Mouse (Mus musculus) B cell, adult 62 days (primary cell): Measurements from ENCODE around the gene Syne3. TPM values are rescaled to one million over a fixed set of nuclear protein-coding genes. Genes with fewer than 3 reads are reported as not detected.

ENCODE experiments used
- total RNA-seq: library from RNA; stranded (reverse); gene quantifications from 4 replicates; pipeline ENCODE4 v1.2.4, GENCODE M21; 2023

Syne3 gene
- 34.4 to 38.7 TPM (median 34.8 TPM) in 4 replicates for total RNA-seq

GRCm38 (mm10) chr12:105009370-105010212 lies at the start of gene Syne3:
Gene Syne3 (minus strand): TSS chr12:105009809.

GRCm38 (mm10) chr12:105032147-105032831 lies 22.7 kb upstream of the Syne3 start, which contains the start of gene Glrx5:
Gene Glrx5 (plus strand): TSS chr12:105032688.

Other genes with a start within 250 kb of the Syne3 start
- gene Clmn, start 144.7 kb downstream of the Syne3 start, total RNA-seq = not detected in 4 replicates
- gene Glrx5, start 22.9 kb upstream of the Syne3 start, total RNA-seq = 21.4 to 25.3 TPM (median 23.2 TPM) in 4 replicates
- not detected in 4 replicates for gene Tcl1b2, start 136.2 kb upstream of the Syne3 start, total RNA-seq
- gene Tcl1b1, start 149.9 kb upstream of the Syne3 start, total RNA-seq = not detected in 4 replicates
- gene Tcl1b5, start 166.5 kb upstream of the Syne3 start, total RNA-seq = not detected in 4 replicates
- gene Tcl1b3, start 181.2 kb upstream of the Syne3 start, total RNA-seq = not detected in 4 replicates
- gene Tcl1b4, start 192.1 kb upstream of the Syne3 start, total RNA-seq = not detected in 4 replicates
- gene Tcl1, start 213.0 kb upstream of the Syne3 start, total RNA-seq = not detected in 4 replicates